Mouse (Mus musculus) myocyte (in vitro differentiated cells): Measurements from ENCODE around the gene Spire2. TPM values are rescaled to one million over a fixed set of nuclear protein-coding genes. Genes with fewer than 3 reads are reported as not detected.
"Not testable (repeated sequence)": the region's sequence is repeated elsewhere in the genome, so short reads cannot be mapped to it uniquely, and the experiment has no call there.

Experiments used
- H3K27me3 ChIP-seq: one replicate; pipeline ENCODE4 v1.6.1; 2011; ENCODE audit not compliant: control insufficient read depth, insufficient read depth, insufficient read length
- H3K36me3 ChIP-seq: one replicate; pipeline ENCODE4 v1.6.1; 2011; ENCODE audit not compliant: control insufficient read depth, insufficient read depth
- H3K4me2 ChIP-seq: one replicate; pipeline ENCODE4 v1.6.1; 2011; ENCODE audit warnings: low read depth, control low read depth
- H3K4me3 ChIP-seq: one replicate; pipeline ENCODE4 v1.5.1; 2011; ENCODE audit warnings: mild to moderate bottlenecking, control low read depth, moderate library complexity
- H3K79me2 ChIP-seq: one replicate; pipeline ENCODE4 v1.6.1; 2011; ENCODE audit not compliant: control insufficient read depth, insufficient read depth
- H3ac ChIP-seq: one replicate; pipeline ENCODE4 v1.6.1; 2011; ENCODE audit not compliant: control insufficient read depth, insufficient read length
- CEBPB ChIP-seq: IDR thresholded peaks from 2 replicates; pipeline ENCODE4 v1.6.1; 2011; ENCODE audit warnings: mild to moderate bottlenecking, moderate library complexity; ENCODE audit not compliant: poor library complexity, insufficient read depth, severe bottlenecking
- E2F4 ChIP-seq: IDR thresholded peaks from one replicate; pipeline ENCODE4 v1.6.1; 2011; ENCODE audit warnings: mild to moderate bottlenecking, control low read depth, moderate library complexity; ENCODE audit not compliant: insufficient read depth
- MAX ChIP-seq: IDR thresholded peaks from one replicate; pipeline ENCODE4 v1.6.1; 2011; ENCODE audit warnings: low read depth, mild to moderate bottlenecking, control low read depth
- MYOD1 ChIP-seq, 3 experiments: IDR thresholded peaks; one replicate each; pipeline ENCODE4 v1.6.1; 2011; ENCODE audit warnings: control low read depth in 2 of 3, low read depth in 2 of 3, mild to moderate bottlenecking in 2 of 3, moderate library complexity in 1 of 3; ENCODE audit not compliant: insufficient read length in 2 of 3, control insufficient read depth in 1 of 3
- MYOG ChIP-seq, 3 experiments: IDR thresholded peaks; one replicate each; pipeline ENCODE4 v1.6.1; 2011; ENCODE audit warnings: control low read depth in 2 of 3, low read depth in 2 of 3, mild to moderate bottlenecking in 2 of 3; ENCODE audit not compliant: insufficient read length in 2 of 3, control insufficient read depth in 1 of 3, insufficient read depth in 1 of 3
- POLR2A ChIP-seq: IDR thresholded peaks from one replicate; pipeline ENCODE4 v1.6.1; 2011; ENCODE audit warnings: low read depth, mild to moderate bottlenecking, control low read depth, moderate library complexity; ENCODE audit not compliant: insufficient read length
- POLR2AphosphoS2 ChIP-seq: IDR thresholded peaks from one replicate; pipeline ENCODE4 v1.6.1; 2011; ENCODE audit warnings: low read depth, control low read depth; ENCODE audit not compliant: insufficient read length
- REST ChIP-seq: IDR thresholded peaks from one replicate; pipeline ENCODE4 v1.6.1; 2011; ENCODE audit warnings: mild to moderate bottlenecking, control low read depth, moderate library complexity; ENCODE audit not compliant: insufficient read depth, insufficient read length
- SRF ChIP-seq: IDR thresholded peaks from one replicate; pipeline ENCODE4 v1.6.1; 2011; ENCODE audit warnings: low read depth; ENCODE audit not compliant: control insufficient read depth, insufficient read length
- TCF12 ChIP-seq: IDR thresholded peaks from one replicate; pipeline ENCODE4 v1.6.1; 2011; ENCODE audit warnings: mild to moderate bottlenecking, control low read depth; ENCODE audit not compliant: poor library complexity, insufficient read depth, severe bottlenecking
- TCF3 ChIP-seq: IDR thresholded peaks from one replicate; pipeline ENCODE4 v1.6.1; 2011; ENCODE audit warnings: low read depth, control low read depth; ENCODE audit not compliant: insufficient read length
- USF1 ChIP-seq: IDR thresholded peaks from one replicate; pipeline ENCODE4 v1.6.1; 2011; ENCODE audit warnings: low read depth, mild to moderate bottlenecking, control low read depth, moderate library complexity
- polyA plus RNA-seq: library from polyadenylated mRNA; unstranded; fragments of >200 nt; fragmentation: generic; extraction: Trizol; gene quantifications from one replicate; pipeline ENCODE4 v1.2.1, GENCODE M21; 2012; ENCODE audit warnings: missing spikeins

Spire2 gene
- 6.8 TPM for polyA plus RNA-seq

- Histone ChIP-seq H3K27me3 (no peaks in the 10 kb centered on the region), H3K4me3 (peak within 1 kb of the TSS; percentile 22), H3K36me3 (no peaks in the 10 kb centered on the region), H3K4me2 (peak within 1 kb of the TSS; percentile 64), H3ac (peak within 1 kb of the TSS; percentile 2), H3K79me2 (no peaks in the 10 kb centered on the region)
- TF ChIP-seq POLR2A (peak; percentile 34), SRF (no peak), TCF12 (no peak), MYOD1 (IDR thresholded peaks at IDR 0.05; ENCODE audit: control insufficient read depth in 1 of 3, insufficient read length in 2 of 3, low read depth in 2 of 3) (peak in 1 of 3 experiments; percentile 45), CEBPB (0 out of 2 replicates have a peak, but pooled peaks have one; percentile 31), REST (peak; percentile 90)
Observed at GRCm38 (mm10) chr8:123332262-123333090, at the start of gene Spire2. Gene Spire2, plus strand, starts transcription at chr8:123332713.

GRCm38 (mm10) chr8:123282994-123283393 is 49.5 kb upstream of the Spire2 start:
- H3K4me3 ChIP-seq, H3K27me3 ChIP-seq, H3K4me2 ChIP-seq, H3ac ChIP-seq, H3K36me3 ChIP-seq, H3K79me2 ChIP-seq: not testable (repeated sequence)

- H3K4me3 ChIP-seq: no peak overlapping the region
- TF ChIP-seq SRF (no peak), CEBPB (no peak), USF1 (no peak), MYOG (IDR thresholded peaks at IDR 0.05; ENCODE audit: control insufficient read depth in 1 of 3, insufficient read depth in 1 of 3, insufficient read length in 2 of 3, low read depth in 2 of 3) (no peak), MYOD1 (IDR thresholded peaks at IDR 0.05; ENCODE audit: control insufficient read depth in 1 of 3, insufficient read length in 2 of 3, low read depth in 2 of 3) (no peak), POLR2AphosphoS2 (no peak), TCF12 (no peak), TCF3 (no peak), REST (no peak), MAX (no peak), E2F4 (no peak), POLR2A (no peak)
Observed at GRCm38 (mm10) chr8:123283991-123284390, 48.5 kb upstream of the Spire2 start.

GRCm38 (mm10) chr8:123284493-123284892 is 48.0 kb upstream of the Spire2 start:
- H3K4me2 ChIP-seq: no peak overlapping the region
- H3ac ChIP-seq: no peak overlapping the region
- no peaks in the 10 kb centered on the region for H3K36me3 ChIP-seq
- no peak overlapping the region for H3K4me3 ChIP-seq
- TF ChIP-seq POLR2AphosphoS2 (no peak), MYOD1 (IDR thresholded peaks at IDR 0.05; ENCODE audit: control insufficient read depth in 1 of 3, insufficient read length in 2 of 3, low read depth in 2 of 3) (no peak), CEBPB (no peak), MYOG (IDR thresholded peaks at IDR 0.05; ENCODE audit: control insufficient read depth in 1 of 3, insufficient read depth in 1 of 3, insufficient read length in 2 of 3, low read depth in 2 of 3) (no peak), USF1 (no peak), REST (no peak), TCF12 (no peak), TCF3 (no peak), SRF (no peak), POLR2A (no peak), E2F4 (no peak), MAX (no peak)
- no peaks in the 10 kb centered on the region for H3K27me3 ChIP-seq
- no peaks in the 10 kb centered on the region for H3K79me2 ChIP-seq

More at GRCm38 (mm10) chr8:123283991-123284390, 48.5 kb upstream of the Spire2 start:
- no peaks in the 10 kb centered on the region for H3K27me3 ChIP-seq
- H3K36me3 ChIP-seq: no peaks in the 10 kb centered on the region
- no peaks in the 10 kb centered on the region for H3K79me2 ChIP-seq
- no peak overlapping the region for H3ac ChIP-seq
- H3K4me2 ChIP-seq: no peak overlapping the region

- TF ChIP-seq REST (no peak), SRF (no peak), TCF3 (no peak), CEBPB (no peak), USF1 (no peak), E2F4 (no peak), MAX (no peak), MYOG (IDR thresholded peaks at IDR 0.05; ENCODE audit: control insufficient read depth in 1 of 3, insufficient read depth in 1 of 3, insufficient read length in 2 of 3, low read depth in 2 of 3) (no peak), TCF12 (no peak), MYOD1 (IDR thresholded peaks at IDR 0.05; ENCODE audit: control insufficient read depth in 1 of 3, insufficient read length in 2 of 3, low read depth in 2 of 3) (no peak), POLR2AphosphoS2 (no peak), POLR2A (no peak)
- Histone ChIP-seq H3K27me3 (no peaks in the 10 kb centered on the region), H3K4me3 (no peak overlapping the region), H3ac (no peak overlapping the region), H3K79me2 (no peaks in the 10 kb centered on the region), H3K36me3 (no peaks in the 10 kb centered on the region), H3K4me2 (no peak overlapping the region)
Observed at GRCm38 (mm10) chr8:123287362-123287761, 45.2 kb upstream of the Spire2 start.
